Mouse (Mus musculus) neural tube, embryonic 11.5 days (tissue): Measurements from ENCODE around the gene Ikzf4. TPM values are rescaled to one million over a fixed set of nuclear protein-coding genes. Genes with fewer than 3 reads are reported as not detected.
"Not testable (repeated sequence)": the region's sequence is repeated elsewhere in the genome, so short reads cannot be mapped to it uniquely, and the experiment has no call there.

Experiments used
- ATAC-seq: fragments of 200-750 bp; cut with Nextera tagmentation; 2 replicates; pipeline ENCODE4 v1.8.0; 2017; ENCODE audit warnings: moderate number of reproducible peaks, mild to moderate bottlenecking, moderate TSS enrichment, moderate library complexity; ENCODE audit not compliant: insufficient read depth, low FRiP score, low TSS enrichment
- DNase-seq: peaks from one replicate; pipeline ENCODE4 v3.0.0-alpha.2; 2015; ENCODE audit warnings: low spot score
- H3K27ac ChIP-seq: fragments of 300-500 bp; sonication (generic); 2 replicates; pipeline ENCODE4 v1.5.1; 2014; ENCODE audit warnings: low read depth, mild to moderate bottlenecking, low read length
- H3K27me3 ChIP-seq: fragments of 300-500 bp; sonication (generic); 2 replicates; pipeline ENCODE4 v1.6.1; 2014; ENCODE audit warnings: mild to moderate bottlenecking, low read length, mixed read lengths; ENCODE audit not compliant: control insufficient read depth, insufficient read depth
- H3K36me3 ChIP-seq: fragments of 300-500 bp; sonication (generic); 2 replicates; pipeline ENCODE4 v1.6.1; 2014; ENCODE audit warnings: mild to moderate bottlenecking, low read length, moderate library complexity, mixed read lengths; ENCODE audit not compliant: control insufficient read depth, insufficient read depth
- H3K4me1 ChIP-seq: fragments of 300-500 bp; sonication (generic); 2 replicates; pipeline ENCODE4 v1.6.1; 2014; ENCODE audit warnings: low read length, mixed read lengths; ENCODE audit not compliant: control insufficient read depth, insufficient read depth
- H3K4me2 ChIP-seq: fragments of 300-500 bp; sonication (generic); 2 replicates; pipeline ENCODE4 v1.6.1; 2014; ENCODE audit warnings: low read depth, mild to moderate bottlenecking, moderate library complexity
- H3K4me3 ChIP-seq: fragments of 300-500 bp; sonication (generic); 2 replicates; pipeline ENCODE4 v1.5.1; 2014; ENCODE audit warnings: low read depth, low read length
- H3K9ac ChIP-seq: fragments of 300-500 bp; sonication (generic); 2 replicates; pipeline ENCODE4 v1.6.1; 2014; ENCODE audit warnings: mild to moderate bottlenecking, low read length
- H3K9me3 ChIP-seq: fragments of 300-500 bp; sonication (generic); 2 replicates; pipeline ENCODE4 v1.6.1; 2016; ENCODE audit warnings: low read length; ENCODE audit not compliant: control insufficient read depth
- WGBS: fragments of 180-500 bp; shearing (Covaris S2); extraction: QIAGEN DNeasy Blood & Tissue Kit; methylation state at CpG from one replicate; pipeline ENCODE4 v1.1.7; 2014; 5-methylcytosine and 5-hydroxymethylcytosine counted together
- polyA plus RNA-seq: library from polyadenylated mRNA; unstranded; fragments of >200 nt; fragmentation: Nextera tagmentation; extraction: Ambion mirVana; gene quantifications from 2 replicates; pipeline ENCODE4 v1.2.1, GENCODE M21; 2014

Gene Ikzf4
- polyA plus RNA-seq, 1 experiment from 2014 or later = 5.1 TPM

GRCm38 (mm10) chr10:128631571-128631970 is 14.2 kb downstream of the Ikzf4 start:
- no peaks in the 10 kb centered on the region for H3K9me3 ChIP-seq
- H3K36me3 ChIP-seq = peaks cover 3% of the 10 kb centered on the region; the same call in 1 of the 2 replicates
- DNase-seq (no peak), ATAC-seq (no peak)
- H3K27ac ChIP-seq = no peak overlapping the region
- no peak overlapping the region for H3K4me2 ChIP-seq
- WGBS = 23% methylated on average over 6 of the region's 6 CpGs
- no peaks in the 10 kb centered on the region for H3K27me3 ChIP-seq
- H3K9ac ChIP-seq = no peak overlapping the region
- H3K4me3 ChIP-seq = no peak overlapping the region
- H3K4me1 ChIP-seq = no peaks in the 10 kb centered on the region; the same call in 1 of the 2 replicates

- not testable (repeated sequence) for H3K36me3 ChIP-seq, H3K27ac ChIP-seq, H3K9ac ChIP-seq, H3K4me3 ChIP-seq, H3K9me3 ChIP-seq, H3K4me1 ChIP-seq, ATAC-seq, DNase-seq, H3K4me2 ChIP-seq, H3K27me3 ChIP-seq
- WGBS = 82% methylated on average over 5 of the region's 5 CpGs
Observed at GRCm38 (mm10) chr10:128630306-128630705, 15.5 kb downstream of the Ikzf4 start.

DNA sequence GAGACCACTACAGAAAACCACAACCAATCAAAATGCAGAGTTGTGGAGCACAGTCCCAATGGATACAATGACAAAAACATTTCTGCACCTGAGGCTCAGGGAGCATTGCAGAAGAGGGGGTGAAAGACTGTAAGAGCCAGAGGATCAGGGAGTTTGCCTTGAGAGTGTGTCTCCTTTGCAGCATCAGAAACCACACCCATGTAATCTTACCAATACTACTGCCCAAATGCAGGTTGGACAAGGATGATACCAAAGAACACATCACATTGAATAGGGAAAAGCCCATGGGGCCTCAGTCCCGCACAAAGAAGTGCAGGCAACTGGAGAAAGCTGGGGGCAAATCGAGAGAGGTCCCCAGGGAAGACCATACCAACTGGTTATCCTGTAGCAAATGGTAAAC is 16.0 kb downstream of the Ikzf4 start:
- Histone ChIP-seq H3K4me3 (no peak overlapping the region), H3K9me3 (no peaks in the 10 kb centered on the region), H3K36me3 (0 out of 2 replicates have a peak, but pooled peaks cover 2% of the 10 kb centered on the region), H3K9ac (no peak overlapping the region), H3K4me1 (peaks cover 6% of the 10 kb centered on the region; the same call in 1 of the 2 replicates), H3K27me3 (no peaks in the 10 kb centered on the region), H3K27ac (no peak overlapping the region), H3K4me2 (no peak overlapping the region)
- 72% methylated on average over 2 of the region's 2 CpGs for WGBS
- DNase-seq = no peak
- no peak for ATAC-seq

DNA sequence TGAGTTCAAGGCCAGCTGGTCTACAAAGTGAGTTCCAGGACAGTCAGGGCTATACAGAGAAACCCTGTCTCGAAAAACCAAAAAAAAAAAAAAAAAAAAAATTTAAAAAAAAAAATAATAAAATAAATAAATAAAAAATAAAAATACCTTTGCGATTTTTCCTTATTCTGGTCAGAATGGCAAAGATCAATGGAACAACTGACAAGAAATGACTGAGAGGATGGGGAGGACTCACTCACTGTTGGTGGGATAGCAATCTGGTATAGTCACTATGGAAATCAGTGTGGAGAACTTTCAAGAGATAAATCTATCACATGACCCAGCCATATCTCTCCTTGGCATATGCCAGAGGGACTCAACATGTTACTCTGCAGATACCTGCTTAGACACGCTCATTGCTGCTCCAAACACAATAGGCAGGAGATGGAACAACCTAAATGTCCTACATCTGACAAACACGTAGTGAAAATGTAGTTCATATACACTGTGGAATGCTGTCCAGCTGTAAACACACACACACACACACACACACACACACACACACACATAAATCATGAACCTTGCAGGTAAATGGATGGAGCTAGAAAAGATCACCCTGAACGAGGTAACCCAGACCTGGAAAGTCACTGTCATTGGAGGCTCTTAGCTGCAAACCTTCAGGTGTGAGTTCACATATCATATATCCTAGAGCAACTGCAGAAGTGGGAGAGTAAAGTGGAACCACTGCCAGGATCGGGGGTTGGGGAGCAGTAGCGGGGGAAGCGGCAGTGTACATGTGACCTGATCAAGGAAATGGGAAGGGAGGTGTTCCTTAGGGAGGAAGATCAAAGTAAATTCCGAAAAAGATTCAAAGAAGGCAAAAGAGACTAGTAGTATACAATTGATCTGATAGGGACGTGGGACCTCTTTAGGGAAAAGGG is 18.1 kb downstream of the Ikzf4 start:
- Histone ChIP-seq H3K27me3 (no peaks in the 10 kb centered on the region), H3K4me3 (no peak overlapping the region), H3K27ac (no peak overlapping the region), H3K36me3 (peaks cover 12% of the 10 kb centered on the region), H3K4me2 (no peak overlapping the region), H3K9me3 (no peaks in the 10 kb centered on the region), H3K4me1 (peaks cover 6% of the 10 kb centered on the region; the same call in 1 of the 2 replicates), H3K9ac (no peak overlapping the region)
- ATAC-seq (no peak), DNase-seq (no peak)
- WGBS = 87% methylated on average over 10 of the region's 10 CpGs

GRCm38 (mm10) chr10:128626311-128627310 is 19.2 kb downstream of the Ikzf4 start, which contains the start of gene Rps26:
TSS of gene Rps26 (minus strand) at chr10:128626747.
- Histone ChIP-seq H3K36me3 (peaks cover 12% of the 10 kb centered on the region), H3K4me3 (peak within 1 kb of the TSS; percentile 84), H3K27me3 (no peaks in the 10 kb centered on the region), H3K9me3 (no peaks in the 10 kb centered on the region), H3K27ac (0 out of 2 replicates have a peak within 1 kb of the TSS, but pooled peaks have one; percentile 58), H3K4me2 (peak within 1 kb of the TSS; percentile 96), H3K4me1 (peaks cover 6% of the 10 kb centered on the region; the same call in 1 of the 2 replicates), H3K9ac (peak within 1 kb of the TSS; percentile 90)
- peak; percentile 89 for DNase-seq
- WGBS = under 1% methylated on average over 40 of the region's 40 CpGs
- peak; percentile 95 for ATAC-seq

- Histone ChIP-seq H3K27me3 (no peaks in the 10 kb centered on the region), H3K9me3 (no peaks in the 10 kb centered on the region), H3K4me2 (peak overlapping the region; percentile 96), H3K36me3 (peaks cover 12% of the 10 kb centered on the region), H3K9ac (peak overlapping the region; percentile 90), H3K4me1 (peaks cover 6% of the 10 kb centered on the region; the same call in 1 of the 2 replicates), H3K27ac (no peak overlapping the region), H3K4me3 (peak overlapping the region; percentile 84)
- DNase-seq (no peak), ATAC-seq (no peak)
- WGBS = 52% methylated on average over 7 of the region's 7 CpGs
Observed at GRCm38 (mm10) chr10:128625287-128625894, 20.4 kb downstream of the Ikzf4 start.

- H3K4me3 ChIP-seq = not testable (repeated sequence)
- WGBS = 77% methylated on average over 4 of the region's 4 CpGs
Observed at GRCm38 (mm10) chr10:128623106-128623613, 22.6 kb downstream of the Ikzf4 start.

DNA sequence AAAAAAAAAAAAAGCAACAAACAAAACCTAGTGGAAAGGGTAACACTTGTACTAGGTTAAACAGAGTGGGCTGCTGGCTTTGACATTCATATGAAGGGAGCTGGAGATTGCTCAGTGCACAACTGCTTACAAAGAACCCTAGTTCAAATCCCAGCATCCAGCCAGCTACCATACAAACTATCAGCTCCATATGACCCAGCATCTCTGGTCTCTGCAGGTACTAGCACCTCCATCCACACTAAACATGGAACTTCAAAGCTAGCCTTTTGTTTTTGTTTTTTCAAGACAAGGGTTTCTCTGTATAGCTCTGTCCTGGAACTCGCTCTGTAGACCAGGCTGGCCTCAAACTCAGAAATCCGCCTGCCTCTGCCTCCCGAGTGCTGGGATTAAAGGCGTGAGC is 23.1 kb downstream of the Ikzf4 start:
- H3K9me3 ChIP-seq = no peaks in the 10 kb centered on the region
- DNase-seq (no peak), ATAC-seq (no peak)
- no peak overlapping the region for H3K4me2 ChIP-seq
- 79% methylated on average over 4 of the region's 4 CpGs for WGBS
- H3K36me3 ChIP-seq = peaks cover 12% of the 10 kb centered on the region
- peaks cover 6% of the 10 kb centered on the region; the same call in 1 of the 2 replicates for H3K4me1 ChIP-seq
- no peaks in the 10 kb centered on the region for H3K27me3 ChIP-seq
- H3K27ac ChIP-seq = no peak overlapping the region
- no peak overlapping the region for H3K9ac ChIP-seq
- no peak overlapping the region for H3K4me3 ChIP-seq

More at GRCm38 (mm10) chr10:128623106-128623613, 22.6 kb downstream of the Ikzf4 start:
- H3K9ac ChIP-seq, DNase-seq, H3K27ac ChIP-seq, ATAC-seq, H3K27me3 ChIP-seq, H3K4me1 ChIP-seq, H3K9me3 ChIP-seq, H3K4me2 ChIP-seq: not testable (repeated sequence)
- H3K36me3 ChIP-seq = peaks cover 12% of the 10 kb centered on the region
